Mouse (Mus musculus) layer of hippocampus, adult 8-10 months (tissue): ENCODE results near the gene Tbc1d20. TPM values are rescaled to one million over a fixed set of nuclear protein-coding genes. Genes with fewer than 3 reads are reported as not detected.
A peak's percentile ranks its signal among the peaks of the same experiment; 100 is the strongest.

Experiments used
- DNase-seq, 2 experiments: peaks; one replicate each; pipeline ENCODE4 v3.0.0; 2022; ENCODE audit warnings: low spot score in 2 of 2
- total RNA-seq, 4 experiments: library from RNA; stranded (reverse); gene quantifications; 2 replicates each; pipeline ENCODE4 v1.2.4; 2022

The Tbc1d20 gene
- total RNA-seq, 4 experiments from 2014 or later: 48.3 to 55.9 (median 50.5) TPM

DNA sequence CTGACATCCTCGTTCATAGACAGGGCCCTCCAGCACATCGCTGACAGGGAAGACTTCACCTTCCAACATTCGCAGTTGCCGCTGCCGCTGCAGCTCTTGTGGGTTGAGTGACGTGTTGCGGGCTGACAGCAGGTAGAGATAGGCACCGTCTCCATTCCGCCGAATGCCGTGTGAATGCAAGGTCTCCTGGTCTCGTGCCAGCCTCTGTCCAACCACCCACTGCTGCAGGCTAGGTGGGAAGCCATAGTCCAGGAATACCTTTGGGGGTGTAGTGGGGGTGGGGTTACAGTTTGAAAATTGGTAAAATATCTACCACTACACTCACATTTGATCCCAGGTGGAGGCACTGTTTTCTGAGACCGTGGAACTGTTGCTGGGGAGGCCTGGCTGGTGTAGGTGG is 32.5 kb downstream of the Tbc1d20 start:
- DNase-seq: no peak

- no peak for DNase-seq
Observed at GRCm38 (mm10) chr2:152326654-152327053, 33.0 kb downstream of the Tbc1d20 start.

GRCm38 (mm10) chr2:152327980-152328379 is 34.4 kb downstream of the Tbc1d20 start:
- DNase-seq: no peak

DNA sequence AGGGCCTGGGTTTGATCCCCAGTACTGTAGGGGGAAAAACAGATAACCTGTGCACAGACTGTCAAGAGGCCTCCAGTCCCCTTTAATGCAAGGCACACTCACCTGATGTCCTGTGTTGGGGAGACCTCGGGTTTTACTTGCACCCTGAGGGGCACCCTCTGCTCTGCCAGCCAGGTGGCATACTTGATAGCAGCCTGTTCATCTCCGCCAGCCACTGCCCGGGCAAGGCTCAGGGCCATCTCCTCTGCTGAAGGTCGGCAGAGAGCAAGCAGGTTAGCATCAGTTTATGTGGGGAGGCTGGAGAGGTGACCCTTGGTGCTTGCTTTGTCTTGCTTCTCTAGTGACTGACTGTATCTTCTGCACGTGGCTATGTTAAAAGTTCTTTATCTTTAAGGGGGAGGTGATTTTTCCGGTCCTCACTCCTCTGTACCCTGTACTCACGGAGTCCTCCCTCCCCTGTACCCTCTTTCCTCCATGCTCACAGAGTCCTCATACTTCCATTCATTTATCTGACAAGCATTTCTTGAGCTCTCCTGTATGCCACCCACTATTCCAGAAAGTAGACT is 37.3 kb downstream of the Tbc1d20 start:
- no peak for DNase-seq

- DNase-seq: peak; percentile 85 to 93
Observed at GRCm38 (mm10) chr2:152332101-152332825, 38.6 kb downstream of the Tbc1d20 start, which contains the start of gene Rbck1. Gene Rbck1, minus strand, starts transcription at chr2:152332653.

DNA sequence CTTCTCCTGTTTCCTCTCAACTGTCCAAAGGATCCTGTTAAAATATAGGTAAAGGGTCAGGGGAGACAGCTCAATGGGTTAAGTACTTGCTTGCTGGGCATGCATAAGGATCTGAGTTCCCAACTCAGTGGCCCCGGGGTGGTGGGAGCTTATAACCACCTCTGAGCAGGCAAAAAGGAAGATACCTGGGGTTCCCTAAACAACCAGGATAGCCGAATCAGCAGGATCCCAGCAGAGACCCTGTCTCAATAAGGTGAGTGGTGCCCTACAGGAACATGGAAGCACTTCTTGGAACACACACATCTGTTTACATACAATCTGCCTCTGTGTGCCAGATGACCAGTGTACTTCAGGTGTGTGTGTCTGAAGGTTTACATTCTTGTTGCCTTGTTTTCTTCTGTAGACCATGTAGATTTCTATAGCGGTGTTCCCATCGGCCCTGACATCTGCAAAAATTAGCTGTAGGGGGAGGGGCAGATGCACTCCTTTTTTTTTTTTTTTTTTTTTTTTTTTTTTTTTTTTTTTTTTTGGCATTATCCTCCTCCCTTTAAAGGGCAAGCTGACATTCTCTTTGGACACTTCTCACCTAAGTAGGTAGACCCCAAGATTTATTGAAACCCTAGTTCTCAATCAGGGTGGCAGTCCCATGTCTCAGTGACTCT is 39.8 kb downstream of the Tbc1d20 start:
- no peak for DNase-seq

DNA sequence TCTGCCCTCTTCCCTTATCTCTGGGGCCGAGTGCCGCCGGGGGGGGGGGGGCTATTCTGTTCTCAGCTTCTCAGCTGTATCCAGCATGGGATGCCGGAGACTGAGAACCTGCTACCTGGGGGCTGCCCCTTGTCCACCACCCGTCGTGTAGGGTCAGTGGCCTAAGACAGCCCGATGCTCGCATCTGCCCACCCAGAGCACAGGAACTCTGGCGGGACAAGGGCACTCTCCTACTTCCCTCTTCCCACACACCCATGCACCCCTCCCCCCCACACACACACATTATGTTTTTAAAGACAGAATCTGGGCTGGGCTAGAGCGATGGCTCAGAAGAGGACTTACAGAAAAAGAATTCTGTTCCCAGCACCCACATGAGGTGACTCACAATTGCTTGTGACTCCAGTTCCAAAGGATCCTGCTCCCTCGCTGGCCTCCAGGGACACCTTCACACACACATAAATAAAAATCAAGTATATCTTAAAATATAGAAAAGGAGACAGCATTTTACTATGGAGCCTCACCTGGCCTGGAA is 41.7 kb downstream of the Tbc1d20 start:
- DNase-seq: no peak

DNA sequence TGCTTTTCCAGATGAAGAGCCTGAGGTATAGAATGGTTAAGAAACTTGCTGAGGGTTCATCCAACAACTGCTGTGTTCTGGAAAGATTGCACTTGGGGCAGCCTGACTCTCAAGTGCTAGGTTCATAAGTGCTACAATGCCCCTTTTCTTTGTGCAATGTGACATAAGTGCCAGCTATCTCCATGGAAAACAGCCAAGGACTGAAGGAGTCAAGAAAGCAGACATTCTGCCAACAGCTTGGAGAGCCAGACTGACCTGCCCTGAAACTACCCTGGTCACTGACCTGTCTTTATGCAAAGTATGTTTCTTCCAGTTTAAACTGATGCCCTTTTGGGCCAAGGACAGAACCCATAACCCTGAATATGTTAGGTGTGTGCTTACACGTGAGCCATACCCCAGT is 43.2 kb downstream of the Tbc1d20 start:
- DNase-seq: no peak

- DNase-seq: no peak
Observed at GRCm38 (mm10) chr2:152337591-152338212, 44.1 kb downstream of the Tbc1d20 start.

DNA sequence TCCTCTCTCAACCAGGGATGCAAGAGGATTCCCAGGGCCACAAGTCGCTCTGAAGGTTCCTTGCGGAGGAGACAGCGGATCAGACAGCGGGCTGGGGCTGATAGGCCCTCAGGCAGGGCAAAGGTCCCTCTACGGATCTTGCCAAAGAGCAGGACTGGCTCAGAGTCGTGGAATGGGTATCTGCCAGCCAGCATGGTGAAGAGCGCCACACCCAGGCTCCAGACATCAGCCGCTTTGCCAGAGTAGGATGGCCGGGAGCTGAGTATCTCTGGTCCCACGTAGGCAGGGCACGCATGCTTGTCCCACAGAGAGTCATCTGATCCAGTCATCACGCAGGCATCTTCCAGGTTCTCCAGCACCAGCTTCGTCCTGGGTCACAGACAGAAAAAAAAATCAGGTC is 44.7 kb downstream of the Tbc1d20 start:
- DNase-seq: no peak

DNA sequence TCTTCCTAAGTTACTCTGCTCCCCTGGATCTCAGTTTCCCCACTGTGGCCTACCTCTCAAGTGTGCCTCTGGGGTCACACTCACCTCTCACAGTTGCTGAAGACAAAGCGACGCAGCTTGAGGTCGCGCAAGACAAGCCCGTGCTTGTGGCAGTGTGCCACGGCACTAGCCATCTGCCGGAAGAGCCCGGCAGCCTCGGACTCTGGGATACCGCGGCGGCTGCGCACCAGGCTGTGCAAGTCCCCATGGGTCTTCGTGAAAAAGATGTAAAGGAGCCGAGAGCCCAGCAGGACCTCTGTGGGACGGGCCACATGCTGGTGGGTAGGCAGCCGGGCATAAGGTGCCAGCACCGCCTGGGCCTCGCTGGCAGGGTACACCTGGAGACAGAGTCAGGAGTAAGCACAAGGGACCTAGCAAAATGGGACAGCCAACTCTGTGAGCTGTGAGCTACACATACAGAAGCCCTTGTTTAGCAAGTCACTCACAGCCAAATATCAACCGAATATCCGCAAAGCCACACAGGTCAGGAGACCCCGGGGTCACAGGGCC is 46.1 kb downstream of the Tbc1d20 start:
- DNase-seq: no peak

DNA sequence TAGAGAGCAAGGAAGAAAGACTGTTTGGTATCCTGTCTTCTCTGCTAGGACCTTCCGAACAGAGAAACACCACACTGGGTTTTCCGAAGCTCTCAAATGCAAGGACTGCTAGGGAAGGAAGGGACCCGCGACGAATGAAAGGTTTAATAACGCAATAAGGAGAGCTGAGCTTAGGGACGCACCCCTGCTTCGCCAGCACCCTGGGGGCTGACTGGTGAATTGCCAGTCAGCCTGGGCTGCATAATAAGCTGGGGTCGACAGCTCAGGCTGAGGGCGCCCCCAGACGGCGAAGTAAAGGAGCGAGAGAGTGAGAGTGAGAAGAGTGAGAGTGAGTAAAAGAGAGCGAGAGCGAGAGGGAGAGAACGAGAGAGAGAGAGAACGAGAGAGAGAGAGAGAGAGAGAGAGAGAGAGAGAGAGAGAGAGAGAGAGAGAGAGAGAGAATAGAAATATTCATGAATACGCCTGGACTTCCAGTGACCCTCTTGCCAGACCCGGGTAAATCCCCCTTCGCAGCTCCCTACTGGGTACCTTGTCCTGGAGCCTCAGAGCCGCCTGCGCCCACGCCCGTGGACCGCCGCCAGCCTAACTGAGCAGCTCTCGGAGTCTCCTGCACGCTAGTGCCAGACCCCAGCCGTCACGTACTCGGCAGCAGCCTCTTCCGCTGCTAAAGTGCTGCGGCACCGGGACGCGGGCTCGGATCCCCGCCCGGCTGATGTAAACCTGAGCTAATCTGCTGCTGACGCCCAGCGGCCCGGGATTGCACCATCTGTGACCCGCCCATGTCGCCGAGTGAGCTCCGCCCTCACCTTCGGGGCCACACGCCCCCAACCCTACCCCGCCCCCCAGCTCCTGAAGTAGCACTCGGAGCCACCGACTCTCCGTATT is 49.9 kb downstream of the Tbc1d20 start, which contains the start of gene Trib3:
Gene Trib3, minus strand, starts transcription at position 704 of the 885 bp plus-strand sequence.
- DNase-seq: peak in 1 of 2 experiments; percentile 59

- no peak for DNase-seq
Observed at GRCm38 (mm10) chr2:152344361-152344760, 50.7 kb downstream of the Tbc1d20 start.

- no peak for DNase-seq
Observed at GRCm38 (mm10) chr2:152344909-152345308, 51.3 kb downstream of the Tbc1d20 start.

- no peak for DNase-seq
Observed at GRCm38 (mm10) chr2:152345393-152345792, 51.8 kb downstream of the Tbc1d20 start.

DNA sequence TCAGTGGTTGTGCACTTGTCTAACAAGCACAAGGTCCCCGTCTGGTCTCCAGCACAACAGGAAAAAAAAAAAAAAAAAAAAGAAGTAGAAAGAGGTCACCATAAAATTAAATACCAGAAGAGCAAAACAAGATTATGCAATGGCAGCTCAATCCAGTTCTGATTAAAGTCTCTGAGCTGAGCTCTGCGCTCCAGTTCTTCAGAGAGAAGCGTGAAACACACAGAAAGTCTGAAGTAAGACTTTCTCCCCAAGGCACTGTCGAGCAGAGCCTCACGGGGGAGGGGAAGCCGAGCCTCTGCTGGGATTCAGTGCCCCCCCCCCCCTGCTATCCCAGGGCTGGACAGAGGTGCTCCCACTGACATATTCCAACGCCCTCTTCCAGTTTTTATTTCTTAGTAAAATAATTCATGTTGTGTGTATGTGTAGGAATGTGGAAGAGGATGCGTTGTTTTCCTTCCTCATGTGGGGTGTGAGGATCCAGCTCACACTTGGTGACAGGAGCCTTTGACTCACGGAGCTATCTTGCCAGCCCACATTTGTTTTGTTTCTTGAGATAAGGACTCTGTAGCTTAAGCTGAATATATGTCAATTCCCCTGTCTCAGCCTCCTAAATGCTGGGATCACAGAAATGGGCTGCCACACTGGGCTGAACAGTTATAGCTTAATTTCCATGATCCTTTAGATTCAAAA is 53.3 kb downstream of the Tbc1d20 start:
- DNase-seq: no peak

DNA sequence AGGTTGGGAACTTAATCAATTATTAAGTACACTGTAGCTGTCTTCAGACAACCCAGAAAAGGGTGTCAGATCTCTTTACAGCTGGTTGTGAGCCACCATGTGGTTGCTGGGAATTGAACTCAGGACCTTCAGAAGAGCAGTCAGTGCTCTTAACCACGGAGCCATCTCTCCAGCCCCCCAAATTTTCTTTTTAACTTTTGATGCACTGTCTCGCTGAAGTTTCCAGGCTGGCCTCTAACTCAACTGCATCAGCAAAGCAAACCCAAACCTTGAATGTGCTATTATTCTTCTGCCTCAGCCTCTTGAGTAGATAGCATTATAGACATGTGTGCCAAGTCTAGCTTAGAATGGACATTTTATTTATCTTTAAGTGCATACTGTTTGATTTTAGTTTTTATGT is 54.1 kb downstream of the Tbc1d20 start:
- DNase-seq: no peak

- DNase-seq: no peak
Observed at GRCm38 (mm10) chr2:152349205-152349604, 55.6 kb downstream of the Tbc1d20 start.

DNA sequence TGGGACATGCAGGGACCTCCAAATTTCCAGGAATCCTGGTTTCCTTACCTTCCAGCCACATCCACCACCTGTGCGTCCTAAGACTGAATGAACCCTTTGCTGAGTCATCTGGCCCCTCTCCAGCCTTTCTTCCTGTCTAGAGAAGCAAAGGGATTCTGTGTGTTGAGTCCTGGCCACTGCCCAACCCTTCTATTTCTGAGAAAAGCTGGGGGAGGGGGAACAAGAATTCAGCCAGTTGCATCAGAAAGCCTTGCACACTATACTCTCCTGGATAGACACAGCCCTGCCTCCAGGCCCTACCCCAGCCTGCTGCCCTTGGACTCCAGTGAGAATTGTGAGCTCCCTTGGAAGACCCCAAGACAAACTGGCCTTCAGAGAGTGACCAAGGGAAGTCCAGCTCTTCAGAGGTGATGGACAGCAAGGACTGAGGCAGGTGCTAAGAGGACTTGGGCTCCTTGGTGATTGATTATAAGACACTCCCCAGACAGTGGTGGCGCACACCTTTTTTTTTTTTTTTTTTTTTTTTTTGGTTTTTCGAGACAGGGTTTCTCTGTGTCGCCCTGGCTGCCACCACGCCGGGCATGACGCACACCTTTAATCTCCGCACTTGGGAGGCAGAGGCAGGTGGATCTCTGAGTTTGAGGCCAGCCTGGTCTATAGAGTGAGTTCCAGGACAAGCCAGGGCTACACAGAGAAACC is 56.4 kb downstream of the Tbc1d20 start:
- DNase-seq: no peak
